15 mouse cellular contexts compared by ENCODE assay signal in genomic region chr4:137244883-137245282, GRCm38 (mm10). TPM values are rescaled to one million over a fixed set of nuclear protein-coding genes. Genes with fewer than 3 reads are reported as not detected.
"Had no signal": no experiment of that assay in that cellular context is flagged by ENCODE, and none has a peak within 500 bp of the region (broad histone marks: within the 10 kb centered on the region; RNA-seq: fewer than 3 reads in every experiment).

No protein-coding gene starts in this region.

- ATAC-seq: hindbrain, postnatal 0 days; midbrain, embryonic 15.5 days had no signal

- H3K27me3 ChIP-seq: limb, embryonic 15.5 days; liver, embryonic 15.5 days; midbrain, embryonic 15.5 days; neural tube, embryonic 12.5 days; stomach, embryonic 15.5 days had no signal

- H3K4me1 ChIP-seq: liver, embryonic 15.5 days; megakaryocyte, embryonic 14.5 days; midbrain, embryonic 15.5 days; stomach, embryonic 15.5 days had no signal

- H3K4me3 ChIP-seq: layer of hippocampus, adult 2 months; limb, embryonic 15.5 days; liver, embryonic 15.5 days; megakaryocyte, embryonic 14.5 days; midbrain, embryonic 15.5 days; neural tube, embryonic 12.5 days; stomach, embryonic 15.5 days had no signal

- H3K36me3 ChIP-seq: limb, embryonic 15.5 days; liver, embryonic 15.5 days; midbrain, embryonic 15.5 days; neural tube, embryonic 12.5 days; stomach, embryonic 15.5 days had no signal

- H3K9me3 ChIP-seq: limb, embryonic 15.5 days; liver, embryonic 15.5 days; midbrain, embryonic 15.5 days had no signal

- DNase-seq: kidney, adult 11 months; kidney, postnatal 10 days; kidney, postnatal 4 days; right cerebral cortex, postnatal 4 days; spleen, adult 18-20 months had no signal

- H3K4me2 ChIP-seq: limb, embryonic 15.5 days; liver, embryonic 15.5 days; midbrain, embryonic 11.5 days; midbrain, embryonic 15.5 days; neural tube, embryonic 12.5 days; stomach, embryonic 15.5 days had no signal

- H3K9ac ChIP-seq: limb, embryonic 15.5 days; liver, embryonic 15.5 days; midbrain, embryonic 15.5 days; neural tube, embryonic 12.5 days; stomach, embryonic 15.5 days had no signal

- H3K27ac ChIP-seq: hindbrain, postnatal 0 days; layer of hippocampus, adult 2 months; limb, embryonic 15.5 days; liver, embryonic 15.5 days; macrophage; midbrain, embryonic 15.5 days; neural tube, embryonic 12.5 days; stomach, embryonic 15.5 days had no signal

RNA-seq across cellular contexts. Expression of gene Wnt4, which starts 32.4 kb away (rescaled TPM):
- polyA plus RNA-seq: macrophage had no signal
